Mouse (Mus musculus) left cerebral cortex, adult 8-10 months (tissue): Measurements from ENCODE around the gene Grb10. TPM values are rescaled to one million over a fixed set of nuclear protein-coding genes. Genes with fewer than 3 reads are reported as not detected.

Experiments used
- total RNA-seq, 4 experiments: library from RNA; stranded (reverse); gene quantifications; 2 replicates each; pipeline ENCODE4 v1.2.4; 2022

The Grb10 gene
- total RNA-seq, 4 experiments from 2014 or later, result 47.8 to 55.4 (median 52.4) TPM

Other genes starting within 250 kb of the Grb10 start
- gene Fignl1, start 229.7 kb downstream of the Grb10 start, total RNA-seq, result under 1 TPM; 0.67 to 0.89 (median 0.85) TPM
- 1 to 10 TPM; 6.6 to 8.9 (median 7.8) TPM for gene Ddc, start 140.5 kb downstream of the Grb10 start, total RNA-seq